Mouse (Mus musculus): Measurements from ENCODE around the gene D930020B18Rik. TPM values are rescaled to one million over a fixed set of nuclear protein-coding genes. Genes with fewer than 3 reads are reported as not detected.

Gene D930020B18Rik
- polyA plus RNA-seq, 1 experiment, result 0.16 TPM

Other genes with a start within 250 kb of the D930020B18Rik start
- 31.0 and 39.3 TPM in 2 replicates for gene Rassf3, start 165.2 kb upstream of the D930020B18Rik start, polyA plus RNA-seq (2012; rRNA removed)
- gene Tbk1, start 54.8 kb upstream of the D930020B18Rik start, polyA plus RNA-seq (2012; rRNA removed), result 11.0 and 21.2 TPM in 2 replicates
- gene Xpot, start 15.3 kb upstream of the D930020B18Rik start, polyA plus RNA-seq (2012; rRNA removed), result 39.0 and 63.8 TPM in 2 replicates
- 4.0 and 5.2 TPM in 2 replicates for gene BC048403, start 98.3 kb downstream of the D930020B18Rik start, polyA plus RNA-seq (2012; rRNA removed)

All from large intestine, adult 2 months (tissue).